Mouse (Mus musculus): Measurements from ENCODE around the gene Gstp1.
"Not testable (repeated sequence)": the region's sequence is repeated elsewhere in the genome, so short reads cannot be mapped to it uniquely, and the experiment has no call there.

Gstp1 gene

DNA sequence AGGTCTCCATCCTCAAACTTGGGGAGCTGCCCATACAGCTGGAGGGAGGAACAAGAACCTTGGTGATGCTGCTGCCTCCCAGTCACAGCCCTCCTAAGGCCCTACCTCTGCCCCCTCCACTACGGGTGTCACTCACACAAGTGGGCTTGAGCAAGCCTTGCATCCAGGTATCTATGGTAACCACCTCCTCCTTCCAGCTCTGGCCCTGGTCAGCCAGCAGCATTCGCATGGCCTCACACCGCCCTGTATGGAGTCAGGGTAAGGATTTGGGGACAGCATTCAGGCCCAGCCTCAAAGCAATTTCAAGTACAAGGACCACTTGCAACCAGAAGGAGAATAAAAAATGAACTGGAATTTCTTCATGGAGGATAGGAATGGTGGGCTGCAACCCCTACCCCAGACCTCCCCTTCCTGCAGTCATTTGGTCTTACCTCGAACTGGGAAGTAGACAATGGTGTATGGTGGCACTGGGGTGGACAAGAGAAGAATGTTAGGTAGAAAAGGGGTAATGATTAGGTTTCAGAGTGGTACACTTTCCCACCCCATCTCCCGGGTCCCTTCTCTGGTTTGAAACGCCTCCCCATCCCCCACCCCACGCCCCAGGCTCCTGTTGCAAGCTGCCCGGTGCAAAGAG is 514 bp downstream of the Gstp1 start:
- DNase-seq: not testable (repeated sequence)

GRCm38 (mm10) chr19:4036327-4037045 is 1.3 kb downstream of the Gstp1 start:
- no peak for DNase-seq

- no peak for DNase-seq
Measured at GRCm38 (mm10) chr19:4033742-4034141, 4.0 kb downstream of the Gstp1 start.

DNA sequence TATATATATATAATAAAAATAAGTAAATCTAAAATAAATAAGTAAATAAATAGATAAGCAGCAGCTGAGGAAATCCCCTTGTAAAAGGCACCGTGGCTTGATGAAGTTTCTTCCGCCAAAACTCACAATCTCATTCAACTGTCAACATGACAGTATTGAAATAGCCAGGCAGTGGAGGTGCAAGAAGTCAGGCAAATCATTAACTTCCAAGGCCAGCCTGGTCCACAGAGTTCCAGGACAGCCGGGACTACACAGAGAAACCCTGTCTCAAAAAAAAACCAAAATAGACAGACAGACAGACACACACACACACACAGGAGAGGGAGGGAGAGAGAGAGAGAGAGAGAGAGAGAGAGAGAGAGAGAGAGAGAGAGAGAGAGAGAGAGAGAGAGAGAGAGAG is 4.5 kb downstream of the Gstp1 start:
- no peak for DNase-seq

DNA sequence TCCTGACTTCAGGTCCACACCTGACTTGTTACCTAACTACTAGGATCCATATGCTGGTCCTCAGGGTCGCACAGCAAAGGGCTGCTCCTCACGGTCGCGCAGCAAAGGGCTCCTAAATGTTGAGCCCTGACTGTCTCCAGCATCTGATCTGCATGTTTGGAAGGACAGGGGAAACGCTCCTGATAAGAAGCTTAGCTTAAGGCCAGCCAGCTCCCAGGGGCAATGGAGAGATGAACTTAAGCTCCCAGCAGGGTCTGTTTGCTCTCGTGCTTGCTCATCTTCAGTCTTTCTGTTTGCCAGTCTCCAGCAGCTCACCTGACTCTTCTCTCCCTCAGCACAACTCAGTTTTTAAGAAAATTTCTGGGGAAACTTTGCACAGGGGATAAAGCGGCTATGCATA is 5.1 kb downstream of the Gstp1 start:
- DNase-seq: no peak

GRCm38 (mm10) chr19:4027576-4027975 is 10.2 kb downstream of the Gstp1 start:
- no peak for DNase-seq

GRCm38 (mm10) chr19:4023185-4023584 is 14.6 kb downstream of the Gstp1 start:
- no peak for DNase-seq

DNA sequence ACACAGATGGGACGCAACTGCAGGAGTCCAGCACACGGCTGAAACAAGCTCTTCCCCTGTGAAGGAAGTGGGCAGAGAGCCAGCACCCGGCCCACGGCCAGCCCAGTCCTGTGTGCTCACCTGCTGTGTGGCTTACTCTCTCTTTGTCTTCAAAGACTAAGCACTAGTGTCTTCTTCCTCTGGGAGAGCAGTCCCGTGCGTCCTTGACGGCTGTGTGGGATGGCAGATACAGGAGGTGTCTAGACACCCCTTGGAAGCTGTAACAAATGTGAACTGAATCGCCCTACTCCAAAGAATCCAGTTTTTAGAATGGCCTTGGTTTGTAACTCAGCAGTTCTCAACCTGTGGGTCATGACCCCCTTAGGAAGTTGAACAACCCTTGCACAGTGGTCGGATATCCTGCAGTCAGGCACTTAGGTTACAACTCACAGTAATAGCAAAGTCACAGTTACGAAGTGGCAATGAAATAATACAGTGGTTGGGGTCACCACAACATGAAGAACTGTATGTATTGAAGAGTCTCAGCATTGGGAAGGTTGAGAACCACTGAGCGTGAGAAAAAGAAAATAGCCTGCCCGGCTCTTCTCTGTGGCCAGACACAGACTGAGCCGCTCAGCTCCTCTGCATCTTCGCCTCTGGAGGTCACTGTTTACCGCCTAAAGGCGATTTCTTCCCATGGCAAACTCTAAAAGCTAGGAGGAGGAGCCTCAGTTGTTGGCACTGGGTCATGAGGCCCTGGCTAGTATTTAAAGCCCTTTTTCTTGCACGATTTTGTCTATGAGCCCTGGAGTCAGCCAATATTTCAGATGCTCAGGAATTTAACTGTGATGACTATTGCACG is 18.8 kb downstream of the Gstp1 start:
- DNase-seq: peak; percentile 63

GRCm38 (mm10) chr19:4017921-4018587 is 19.7 kb downstream of the Gstp1 start:
- DNase-seq: no peak

GRCm38 (mm10) chr19:4015635-4016034 is 22.1 kb downstream of the Gstp1 start:
- no peak for DNase-seq

DNA sequence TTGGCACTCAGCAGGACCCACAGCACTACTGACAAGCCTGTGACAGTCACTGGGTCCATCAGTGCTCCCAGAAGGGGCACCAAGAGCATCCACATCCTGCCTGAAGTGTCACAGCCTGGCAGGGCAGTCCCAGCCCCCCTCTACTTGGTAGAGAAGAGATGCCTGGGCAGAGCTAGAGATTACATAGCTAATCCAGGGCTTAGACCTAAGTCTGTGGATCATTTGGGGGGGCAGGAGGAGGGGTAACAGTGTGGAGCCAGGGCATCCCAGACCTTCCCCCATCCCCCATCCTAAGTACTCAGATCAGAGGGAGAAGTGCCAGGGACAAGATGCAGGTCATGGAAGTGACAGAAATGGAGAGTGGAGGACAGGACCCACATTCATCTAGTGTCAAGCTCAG is 23.0 kb downstream of the Gstp1 start:
- DNase-seq: no peak

DNA sequence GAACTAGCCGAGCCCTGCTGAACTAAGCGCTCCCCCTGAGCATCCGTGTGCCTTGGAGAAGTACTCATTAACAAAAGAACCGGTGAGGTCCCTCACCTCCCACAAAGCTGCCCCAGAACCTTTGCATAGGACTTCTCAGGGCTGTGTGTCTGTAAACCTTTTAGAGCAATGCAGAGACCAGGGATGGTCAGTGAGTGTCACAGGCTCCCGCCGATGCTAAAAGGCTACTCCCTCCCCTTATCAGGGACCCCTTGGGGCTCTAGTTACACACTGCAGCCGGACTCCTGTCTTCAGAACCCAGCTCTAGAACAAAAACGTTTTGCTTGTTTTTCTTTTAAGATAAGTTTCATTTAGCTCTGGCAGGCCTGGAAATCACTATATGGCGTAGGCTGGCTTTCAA is 24.7 kb downstream of the Gstp1 start:
- no peak for DNase-seq

DNA sequence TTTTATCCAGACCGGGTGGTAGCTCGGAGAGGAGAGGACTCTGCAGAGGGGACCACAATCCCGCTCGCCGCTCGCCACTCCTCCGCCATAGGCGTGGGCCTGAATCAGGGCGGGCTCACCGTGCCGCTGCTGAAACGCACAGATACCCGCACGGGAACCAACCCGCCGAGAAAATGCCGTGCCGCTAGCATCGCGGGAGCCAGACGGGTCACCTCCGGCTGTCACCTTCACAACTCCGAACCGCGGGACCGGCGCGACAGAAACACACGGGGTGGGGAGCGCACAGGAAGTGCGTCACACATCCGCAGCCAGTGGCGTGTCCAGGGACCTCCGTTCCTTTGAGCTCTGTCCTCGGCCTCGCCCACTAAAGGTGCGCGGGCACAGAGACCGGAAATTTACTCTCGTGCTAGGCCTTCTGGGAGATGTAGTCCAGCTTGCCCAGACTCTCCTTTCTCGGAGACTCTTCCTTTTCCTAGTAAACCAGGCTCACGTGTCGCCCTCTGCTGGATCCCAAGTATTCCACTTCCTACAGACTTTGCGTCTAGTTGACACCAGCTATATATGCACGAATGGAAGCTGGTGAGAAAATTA is 25.3 kb downstream of the Gstp1 start, which contains the start of gene Ndufv1:
Gene Ndufv1, minus strand, starts transcription at position 375 of the 591 bp plus-strand sequence.
- DNase-seq: peak; percentile 96

DNA sequence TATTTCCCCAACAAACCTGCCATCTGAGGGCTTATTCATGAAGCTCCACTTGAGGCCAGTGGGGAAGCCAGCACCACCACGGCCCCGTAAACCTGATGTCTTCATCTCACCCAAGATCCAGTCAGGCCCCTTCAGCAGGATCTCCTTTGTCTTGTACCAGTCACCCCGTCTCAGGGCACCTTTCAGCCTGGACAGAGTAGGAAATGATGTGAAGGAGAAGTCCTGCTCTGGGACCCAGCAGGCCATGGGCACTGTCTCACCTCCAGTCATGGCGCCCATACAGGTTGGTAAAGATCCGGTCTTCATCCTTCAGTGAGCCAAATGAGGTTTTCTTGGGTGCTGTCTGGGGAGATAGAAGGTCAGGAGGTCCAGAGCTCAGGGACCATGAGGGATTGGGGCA is 26.7 kb downstream of the Gstp1 start:
- DNase-seq: no peak

DNA sequence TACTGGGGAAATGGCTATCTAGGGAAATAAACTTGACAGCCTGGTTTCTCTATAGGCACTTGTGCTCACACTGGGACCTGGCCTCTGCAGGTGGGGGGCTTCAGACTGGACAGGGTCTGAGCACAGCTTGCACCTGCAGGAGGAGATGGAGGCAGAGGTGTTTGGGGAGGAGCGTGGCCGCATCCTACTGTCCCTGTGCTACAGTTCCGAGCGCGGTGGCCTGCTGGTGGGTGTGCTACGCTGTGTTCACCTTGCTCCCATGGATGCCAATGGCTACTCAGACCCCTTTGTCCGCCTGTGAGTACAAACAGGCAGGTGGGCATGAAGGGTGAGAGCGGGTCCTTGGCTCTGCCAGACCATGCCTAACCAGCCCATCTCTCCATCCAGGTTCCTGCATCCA is 31.8 kb downstream of the Gstp1 start:
- no peak for DNase-seq

GRCm38 (mm10) chr19:4005091-4005490 is 32.7 kb downstream of the Gstp1 start:
- DNase-seq: no peak

GRCm38 (mm10) chr19:4004331-4004730 is 33.5 kb downstream of the Gstp1 start:
- DNase-seq: no peak

DNA sequence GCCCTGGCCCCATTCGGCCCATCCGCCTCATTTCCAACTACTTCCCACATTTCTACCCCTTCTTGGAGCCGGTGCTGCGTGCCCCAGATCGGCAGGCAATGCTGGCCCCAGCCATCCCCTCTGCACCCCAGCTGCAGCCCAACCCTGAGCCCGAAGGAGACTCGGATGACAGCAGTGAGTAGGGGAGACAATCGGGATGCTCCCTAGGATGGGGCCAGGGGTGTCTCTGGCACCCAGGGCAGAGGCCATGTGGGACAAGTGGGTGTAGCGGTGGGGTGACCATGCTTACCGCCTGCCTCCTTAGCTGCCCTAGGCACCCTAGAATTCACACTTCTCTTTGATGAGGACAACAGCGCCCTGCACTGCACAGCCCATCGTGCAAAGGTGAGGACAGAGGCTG is 34.1 kb downstream of the Gstp1 start:
- no peak for DNase-seq

DNA sequence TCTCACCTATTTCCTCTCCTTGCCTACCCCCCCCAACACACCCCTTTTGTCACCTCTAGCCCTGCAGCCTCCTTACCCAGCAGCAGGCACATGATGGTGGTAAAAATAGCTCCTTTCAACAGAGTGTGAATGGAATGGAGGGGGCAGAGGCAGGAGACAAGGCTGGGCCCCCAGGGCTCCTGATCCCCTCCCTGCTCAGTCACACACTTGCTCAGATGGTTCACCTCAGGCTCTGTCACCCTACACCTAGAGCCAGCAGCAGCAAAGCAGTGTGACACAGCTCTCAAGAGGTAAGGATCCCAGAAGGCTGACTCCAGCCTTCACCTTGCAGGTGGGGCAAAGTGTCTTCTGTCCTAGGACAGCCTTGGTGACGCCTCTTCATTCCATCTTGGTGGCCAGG is 34.7 kb downstream of the Gstp1 start, which contains the start of gene Doc2g:
Gene Doc2g, plus strand, starts transcription at position 202 of the 400 bp plus-strand sequence.
- DNase-seq: no peak

GRCm38 (mm10) chr19:4001752-4002151 is 36.0 kb downstream of the Gstp1 start:
- no peak for DNase-seq

- no peak for DNase-seq
Measured at GRCm38 (mm10) chr19:4000949-4001525, 36.7 kb downstream of the Gstp1 start.
